Mouse (Mus musculus): Measurements from ENCODE around the gene Cd101.

Cd101 gene

GRCm38 (mm10) chr3:101044686-101045085 is 15.3 kb upstream of the Cd101 start:
- in situ Hi-C loops (cut with MseI, MboI): no loop called here

DNA sequence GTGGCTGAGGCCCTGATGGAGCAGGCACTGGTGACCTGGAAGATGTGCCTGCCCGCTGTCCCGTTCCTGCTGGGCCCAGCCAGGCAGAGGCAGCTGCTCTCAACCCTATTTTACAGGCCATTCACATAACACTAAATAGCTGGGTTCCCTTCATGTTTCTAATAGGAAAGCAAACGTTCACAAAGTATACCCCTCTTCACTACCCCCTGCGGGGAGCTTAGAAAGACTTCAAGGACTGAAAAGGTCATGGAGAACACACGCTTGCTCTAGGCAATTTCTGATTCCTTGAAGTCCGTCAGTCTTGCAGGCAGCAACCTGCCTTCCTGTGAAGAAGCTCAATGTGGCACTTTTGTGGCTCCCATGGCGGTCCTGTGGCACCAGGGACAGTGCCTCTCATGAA is 12.6 kb upstream of the Cd101 start:
- in situ Hi-C loops (cut with MseI, MboI): no loop called here

DNA sequence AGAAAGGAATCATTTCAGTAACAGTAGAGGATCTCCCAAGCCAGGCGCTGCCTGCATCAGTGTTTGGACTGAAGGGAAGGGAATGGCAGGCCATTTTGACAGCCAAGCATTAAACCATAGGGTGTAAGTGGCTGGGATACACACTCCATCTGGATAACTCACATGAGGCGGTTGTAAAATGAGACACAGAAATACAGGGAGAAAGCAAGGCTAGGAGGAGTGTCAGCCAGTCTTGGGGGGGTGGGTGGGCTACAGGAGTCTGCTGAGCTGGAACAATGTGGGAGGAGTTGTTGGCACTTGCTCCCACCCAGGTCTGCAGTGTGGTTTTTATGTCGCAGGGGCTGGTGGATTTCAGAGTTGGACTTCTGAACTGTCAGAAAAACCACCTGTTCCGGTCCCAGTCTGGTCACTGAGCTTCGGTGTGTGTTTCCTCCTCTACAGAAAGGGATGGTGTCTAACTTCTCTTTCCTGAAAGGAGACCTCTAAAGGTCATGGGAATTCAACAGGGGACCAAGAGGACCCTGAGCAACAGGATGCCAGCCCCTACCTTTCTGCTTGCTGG is 8.7 kb upstream of the Cd101 start:
- in situ Hi-C loops (cut with MseI, MboI): no loop called here

- in situ Hi-C loops (cut with MseI, MboI): no loop called here
These were observed 6.6 kb upstream of the Cd101 start for GRCm38 (mm10) chr3:101036001-101036400.

DNA sequence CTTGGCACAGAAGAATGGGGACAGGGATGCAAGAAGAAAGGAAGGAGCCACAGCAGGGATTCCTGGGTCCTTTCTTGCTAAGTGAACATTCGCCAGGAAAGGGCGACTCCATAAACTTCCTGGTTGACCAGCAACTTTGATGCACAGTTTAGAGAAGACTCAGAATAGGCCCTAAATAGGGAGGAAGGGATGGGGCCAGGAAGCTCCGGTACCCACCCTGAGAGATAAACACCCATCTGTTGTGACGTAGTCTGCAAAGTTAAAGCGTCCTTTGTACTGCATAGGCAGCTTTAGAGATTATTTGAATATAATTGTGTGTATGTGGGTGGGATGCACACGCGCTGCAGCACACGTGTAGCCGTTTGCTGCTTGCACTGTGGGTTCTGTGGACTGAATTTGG is 5.2 kb upstream of the Cd101 start:
- in situ Hi-C loops (cut with MseI, MboI): no loop called here

GRCm38 (mm10) chr3:101033644-101034043 is 4.3 kb upstream of the Cd101 start:
- in situ Hi-C loops (cut with MseI, MboI): no loop called here

DNA sequence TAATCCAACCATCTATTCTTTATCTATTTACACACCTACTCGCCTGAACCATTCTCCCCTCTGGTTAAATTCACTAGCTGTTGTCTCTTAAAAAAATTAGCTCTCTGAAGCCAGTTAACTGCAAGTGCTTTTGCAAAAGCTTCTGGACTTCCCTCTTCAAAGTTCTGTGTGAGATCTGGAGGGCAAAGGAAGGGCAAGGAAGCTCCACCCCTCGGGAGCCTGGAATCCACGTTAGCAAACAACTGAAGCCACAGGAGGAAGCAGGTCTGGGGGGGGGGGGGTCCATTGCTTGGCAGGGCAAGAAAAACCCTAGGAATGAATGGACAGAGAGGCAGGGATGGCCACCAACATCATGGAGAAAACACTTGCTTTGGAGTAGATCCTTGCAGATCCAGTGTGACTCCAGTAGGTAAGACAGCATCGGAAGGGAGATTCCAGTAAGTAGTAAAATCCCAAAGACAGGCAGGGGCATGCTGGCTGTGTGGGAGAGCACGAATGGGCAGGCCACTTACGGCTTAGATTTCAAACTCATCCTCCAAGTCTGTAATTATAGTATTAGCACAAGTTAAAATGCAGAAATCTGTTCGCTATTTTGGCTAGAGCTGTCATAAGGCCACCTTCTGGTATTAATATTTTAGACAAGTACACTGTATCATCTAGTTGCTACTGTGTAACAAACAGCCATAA is 2.2 kb upstream of the Cd101 start:
- in situ Hi-C loops (cut with MseI, MboI): no loop called here

DNA sequence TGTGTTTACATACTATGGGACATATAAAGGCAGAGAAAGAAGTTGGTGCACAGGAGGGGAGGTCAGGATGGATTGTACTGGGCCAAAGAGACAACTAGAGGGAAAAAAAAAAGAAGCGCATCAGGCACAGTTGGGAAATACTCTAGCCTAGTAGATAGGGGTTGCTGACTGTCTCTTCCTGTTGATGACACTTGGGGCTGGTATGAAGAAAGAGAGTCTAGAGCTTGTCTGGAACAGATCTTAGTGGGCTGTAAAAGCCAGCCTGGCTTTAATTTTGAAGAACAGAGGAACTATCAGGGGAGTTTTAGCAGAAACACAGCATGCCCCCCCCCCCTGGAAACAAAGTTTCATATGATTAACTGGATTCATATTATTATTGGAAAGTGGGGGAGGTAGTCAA is 1.3 kb upstream of the Cd101 start:
- in situ Hi-C loops (cut with MseI, MboI): no loop called here

DNA sequence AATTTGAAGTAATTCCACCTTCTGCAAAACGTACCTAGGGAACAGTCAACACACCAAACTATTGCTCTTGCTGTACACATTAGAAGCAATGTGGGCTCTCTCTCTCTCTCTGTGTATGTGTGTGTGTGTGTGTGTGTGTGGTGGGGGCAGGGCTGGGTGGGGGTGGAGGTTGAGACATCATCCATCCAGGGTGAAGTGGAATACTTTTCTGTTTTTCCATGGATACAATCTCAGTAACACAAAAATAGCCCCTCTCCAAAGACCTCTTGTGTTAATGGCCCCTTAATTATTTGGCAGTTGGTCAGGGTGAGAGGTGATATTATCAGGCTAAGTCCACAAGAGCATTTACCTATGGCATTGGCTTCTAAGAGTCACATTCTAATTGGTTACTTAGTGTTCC is 2.6 kb downstream of the Cd101 start:
- in situ Hi-C loops (cut with MseI, MboI): no loop called here

DNA sequence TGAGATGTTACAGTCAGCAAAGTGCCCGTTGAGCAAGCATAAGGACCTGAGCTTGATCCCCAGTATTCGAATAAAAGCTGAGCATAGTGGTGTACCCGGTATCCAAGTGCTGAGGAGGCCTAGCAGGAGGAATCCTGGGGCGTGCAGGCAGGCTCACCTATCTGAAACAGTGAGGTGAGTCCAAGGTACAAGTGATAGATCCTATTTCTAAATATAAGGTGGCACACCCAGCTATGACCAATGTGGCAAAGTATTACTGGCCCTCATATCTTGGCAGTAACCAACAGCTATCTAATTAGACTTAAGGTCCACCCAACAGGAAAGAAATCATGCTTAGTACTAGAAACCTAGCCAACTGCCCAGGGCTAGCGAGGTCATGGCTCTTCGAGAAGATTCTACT is 6.4 kb downstream of the Cd101 start:
- in situ Hi-C loops (cut with MseI, MboI): no loop called here

GRCm38 (mm10) chr3:101021481-101022051 is 7.8 kb downstream of the Cd101 start:
- in situ Hi-C loops (cut with MseI, MboI): no loop called here

DNA sequence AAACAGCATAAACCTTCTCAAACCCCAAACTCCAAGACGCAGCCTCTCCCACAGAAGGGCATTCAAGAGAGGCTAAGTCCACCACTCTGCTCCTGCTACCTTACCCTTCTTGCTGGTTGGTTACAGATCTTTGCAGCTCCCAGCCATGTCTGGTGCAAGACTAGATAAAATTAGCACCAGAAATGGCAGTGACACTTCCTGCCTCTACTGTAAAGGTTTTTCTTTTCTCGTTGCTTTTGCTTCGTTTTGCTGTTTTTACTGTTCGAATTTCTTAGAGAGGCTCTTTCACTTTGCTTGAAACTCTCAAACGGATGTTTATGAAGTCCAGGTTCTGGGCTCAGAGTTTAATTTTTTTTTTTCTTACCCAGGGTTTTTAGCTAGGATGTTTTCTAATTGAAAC is 8.3 kb downstream of the Cd101 start:
- in situ Hi-C loops (cut with MseI, MboI): no loop called here

GRCm38 (mm10) chr3:101018494-101018893 is 10.9 kb downstream of the Cd101 start:
- in situ Hi-C loops (cut with MseI, MboI): no loop called here

- in situ Hi-C loops (cut with MseI, MboI): no loop called here
These were observed 13.3 kb downstream of the Cd101 start for GRCm38 (mm10) chr3:101016050-101016449.

- in situ Hi-C loops (cut with MseI, MboI): no loop called here
These were observed 14.1 kb downstream of the Cd101 start for GRCm38 (mm10) chr3:101015254-101015653.

GRCm38 (mm10) chr3:101013536-101013935 is 15.8 kb downstream of the Cd101 start:
- in situ Hi-C loops (cut with MseI, MboI): no loop called here

DNA sequence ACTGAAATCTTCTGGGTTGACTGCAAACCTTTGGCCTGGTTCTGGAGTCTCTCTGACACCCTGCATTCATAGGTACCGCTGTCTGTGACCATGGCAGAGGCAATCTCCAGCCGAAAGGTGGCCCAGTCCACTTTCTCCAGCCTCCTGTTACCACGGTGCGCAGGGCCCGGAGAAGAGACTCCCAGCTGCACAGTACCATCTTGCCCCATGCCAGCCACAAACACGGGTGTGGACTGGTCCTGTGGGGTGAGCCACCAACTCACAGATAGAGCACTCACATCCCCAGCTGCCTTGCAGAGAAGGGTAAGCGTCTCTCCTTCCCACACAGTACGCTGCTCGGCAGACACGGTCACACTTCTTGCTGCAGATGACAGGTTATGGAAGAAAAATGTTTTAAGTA is 16.4 kb downstream of the Cd101 start:
- in situ Hi-C loops (cut with MseI, MboI): no loop called here

DNA sequence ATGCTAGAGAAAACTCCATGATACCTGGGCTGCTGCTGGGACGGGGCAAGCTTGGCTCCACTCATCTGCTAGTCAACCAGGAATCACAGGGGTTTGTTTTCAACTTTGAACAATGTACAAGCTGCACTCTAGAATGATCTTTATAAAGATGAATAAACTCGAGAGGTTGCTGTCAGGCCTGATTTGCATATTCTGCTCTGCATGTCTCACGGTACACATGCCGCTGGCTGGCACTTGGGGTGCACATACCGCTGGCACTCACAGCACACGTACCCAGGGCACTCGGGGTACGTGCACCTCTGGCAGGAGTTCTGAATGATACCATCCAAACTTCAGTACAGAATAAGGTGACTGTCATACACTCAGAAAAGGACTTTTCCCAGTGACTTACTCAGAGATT is 16.8 kb downstream of the Cd101 start:
- in situ Hi-C loops (cut with MseI, MboI): no loop called here

DNA sequence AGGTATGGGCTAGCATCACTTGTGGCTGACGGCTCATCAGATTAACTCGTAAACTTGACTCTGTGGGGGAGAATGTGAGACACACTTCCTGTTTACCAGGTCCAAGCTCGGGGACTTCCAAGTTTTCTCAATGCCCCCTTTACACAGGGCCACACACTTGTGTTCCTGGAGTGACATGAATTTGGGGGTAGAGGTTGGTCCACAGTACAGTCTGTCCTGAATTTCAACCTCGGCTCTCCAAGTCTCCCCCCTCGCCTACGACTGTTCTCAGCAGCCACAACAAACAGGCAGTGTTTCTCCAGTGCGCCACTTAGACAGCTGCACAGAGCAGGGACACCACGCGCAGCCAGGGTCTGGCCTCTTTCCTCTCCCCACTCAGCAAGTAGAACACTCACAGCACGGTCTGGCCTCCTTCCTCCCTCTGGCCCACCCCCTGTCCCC is 17.2 kb downstream of the Cd101 start:
- in situ Hi-C loops (cut with MseI, MboI): no loop called here

- in situ Hi-C loops (cut with MseI, MboI): no loop called here
These were observed 18.2 kb downstream of the Cd101 start for GRCm38 (mm10) chr3:101011203-101011600.

- in situ Hi-C loops (cut with MseI, MboI): no loop called here
These were observed 18.7 kb downstream of the Cd101 start for GRCm38 (mm10) chr3:101010589-101011202.

- in situ Hi-C loops (cut with MseI, MboI): no loop called here
These were observed 22.1 kb downstream of the Cd101 start for GRCm38 (mm10) chr3:101007112-101007782.

All from mouse trophoblast stem cell (cell line).